9 mouse cellular contexts compared by ENCODE assay signal in the genomic region with DNA sequence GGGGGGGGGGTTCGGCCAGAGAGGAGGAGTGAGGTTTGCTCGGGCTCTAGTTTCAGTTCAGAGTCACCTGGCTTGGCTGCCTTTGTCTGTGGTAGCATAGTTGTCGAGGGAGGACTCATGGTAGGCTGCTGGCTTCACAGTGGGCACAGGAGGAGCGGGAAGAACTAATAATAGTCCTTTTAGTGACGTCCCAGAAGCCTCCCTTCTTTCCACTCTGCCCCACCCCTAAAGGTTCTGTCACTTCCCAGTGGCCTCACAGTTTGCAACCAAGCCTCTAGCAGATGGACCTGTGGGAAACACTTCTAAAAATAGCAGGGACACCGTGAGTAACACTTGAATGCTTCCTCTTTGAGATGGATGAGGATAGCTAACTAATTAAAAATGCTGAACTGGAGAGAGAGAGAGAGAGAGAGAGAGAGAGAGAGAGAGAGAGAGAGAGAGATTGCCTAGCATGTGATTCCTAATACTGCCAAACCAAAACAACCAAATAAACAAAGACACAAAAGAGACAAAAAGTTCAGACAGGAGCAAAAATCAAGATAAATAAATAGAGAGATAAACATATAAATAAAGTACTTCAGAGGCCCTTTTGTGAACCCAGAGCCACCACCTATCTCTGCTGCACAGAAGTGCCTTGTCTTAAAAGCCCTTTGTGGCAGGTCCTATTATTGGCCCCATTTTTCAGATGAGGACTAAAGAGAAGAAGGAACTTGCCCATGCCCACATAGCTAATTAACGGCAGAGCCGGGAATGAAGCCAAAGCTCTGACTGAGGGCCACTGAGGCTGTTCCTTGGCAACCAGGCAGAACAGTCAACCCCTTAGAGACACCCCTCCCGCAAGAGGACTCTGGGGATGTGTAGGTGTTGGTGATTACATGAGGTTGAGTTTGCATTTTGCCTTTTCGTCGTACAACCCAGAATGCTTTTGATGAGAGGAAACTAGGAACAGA. TPM values are rescaled to one million over a fixed set of nuclear protein-coding genes. Genes with fewer than 3 reads are reported as not detected.
DNase-seq lines count a peak whose midpoint lies in the region; ATAC-seq and TF ChIP-seq lines count a peak whose summit lies in the region.
"Had no signal": no experiment of that assay in that cellular context is flagged by ENCODE, and none has a peak within 500 bp of the region (broad histone marks: within the 10 kb centered on the region; RNA-seq: fewer than 3 reads in every experiment).

No protein-coding gene starts in this region.

- 0 out of 2 replicates have a peak, but pooled peaks have one; percentile 28 for TF ChIP-seq POLR2A in heart, adult 2 months (IDR thresholded peaks at IDR 0.05; ENCODE audit: insufficient read depth, low read depth, low read length)

- ATAC-seq in hindbrain, embryonic 14.5 days (ENCODE audit: low FRiP score), result peak; percentile 55; the same call in 1 of the 2 replicates
- peak; percentile 40; the same call in 1 of the 2 replicates for ATAC-seq in monocyte, adult 5-6 weeks (replicated peaks; ENCODE audit: insufficient number of reproducible peaks, low FRiP score, low TSS enrichment, poor library complexity, severe bottlenecking)

- peaks cover 5% of the 10 kb centered on the region for H3K4me1 ChIP-seq in hindbrain, embryonic 14.5 days (replicated peaks; ENCODE audit: control insufficient read depth, insufficient read depth, low read length)
- H3K4me1 ChIP-seq in hindbrain, embryonic 10.5 days (replicated peaks), result peaks cover 13% of the 10 kb centered on the region; the same call in 1 of the 2 replicates
- H3K4me1 ChIP-seq in heart, adult 2 months (ENCODE audit: control insufficient read depth, insufficient read depth, low read length), result peaks cover 2% of the 10 kb centered on the region

- H3K4me2 ChIP-seq in hindbrain, embryonic 14.5 days (replicated peaks), result no peak overlapping the region

- no peak for TF ChIP-seq CTCF in heart, adult 2 months (IDR thresholded peaks at IDR 0.05)

- H3K27ac ChIP-seq in hindbrain, embryonic 14.5 days, result no peak overlapping the region
- no peak overlapping the region for H3K27ac ChIP-seq in hindbrain, embryonic 10.5 days
- H3K27ac ChIP-seq in heart, adult 2 months, result peak overlapping the region; percentile 60

- H3K36me3 ChIP-seq in hindbrain, embryonic 14.5 days (replicated peaks; ENCODE audit: control insufficient read depth, insufficient read depth), result no peaks in the 10 kb centered on the region
- H3K36me3 ChIP-seq in hindbrain, embryonic 10.5 days, result no peaks in the 10 kb centered on the region
- no peaks in the 10 kb centered on the region for H3K36me3 ChIP-seq in heart, adult 2 months (ENCODE audit: control insufficient read depth, insufficient read depth, low read length)

- intact Hi-C loops in heart, adult 2 months (cut with DNase I), result loop anchor here (5.0 kb wide), 2 partner anchors 92 to 103 kb away; no protein-coding TSS in a partner anchor

- DNase-seq in hindbrain, embryonic 14.5 days (ENCODE audit: low spot score), result peak; percentile 52
- DNase-seq in hindbrain, embryonic 10.5 days (ENCODE audit: low spot score), result no peak
- DNase-seq in cerebellum, adult 11-12 months, result peak; percentile 89
- peak; percentile 46 to 70 for DNase-seq in heart, adult 2 months
- peak; percentile 38 for DNase-seq in kidney, postnatal 14 days
- DNase-seq in thymus, postnatal 36 days, result no peak
- DNase-seq in gastrocnemius, postnatal 4 days (ENCODE audit: low spot score in 2 of 2), result no peak

- H3K4me3 ChIP-seq in hindbrain, embryonic 14.5 days (replicated peaks; ENCODE audit: low read length), result no peak overlapping the region
- H3K4me3 ChIP-seq in hindbrain, embryonic 10.5 days, result no peak overlapping the region
- no peak overlapping the region for H3K4me3 ChIP-seq in heart, adult 2 months

- H3K79me2 ChIP-seq in heart, adult 2 months (replicated peaks; ENCODE audit: control insufficient read depth, insufficient read depth, low read length), result no peaks in the 10 kb centered on the region

- H3K27me3 ChIP-seq in hindbrain, embryonic 14.5 days (ENCODE audit: control insufficient read depth, insufficient read depth, low read length), result no peaks in the 10 kb centered on the region
- H3K27me3 ChIP-seq in hindbrain, embryonic 10.5 days (ENCODE audit: insufficient read depth, poor library complexity, severe bottlenecking), result 0 out of 2 replicates have a peak, but pooled peaks cover 4% of the 10 kb centered on the region
- H3K27me3 ChIP-seq in heart, adult 2 months (ENCODE audit: control insufficient read depth, insufficient read depth, low read length), result no peaks in the 10 kb centered on the region

- H3K9ac ChIP-seq in hindbrain, embryonic 14.5 days, result no peak overlapping the region
- H3K9ac ChIP-seq in heart, adult 2 months (ENCODE audit: low read depth, low read length), result no peak overlapping the region

- TF ChIP-seq EP300 in heart, adult 2 months (IDR thresholded peaks at IDR 0.05; ENCODE audit: insufficient read depth, low read depth, low read length), result peak; percentile 74

- WGBS in hindbrain, embryonic 14.5 days, result 35% methylated on average over 11 of the region's 11 CpGs
- WGBS in hindbrain, embryonic 10.5 days, result 49% methylated on average over 11 of the region's 11 CpGs
- 27% methylated on average over 11 of the region's 11 CpGs for WGBS in heart, adult 2 months

- no peaks in the 10 kb centered on the region for H3K9me3 ChIP-seq in hindbrain, embryonic 14.5 days (ENCODE audit: control insufficient read depth, low read length)
- H3K9me3 ChIP-seq in hindbrain, embryonic 10.5 days, result no peaks in the 10 kb centered on the region

RNA-seq across cellular contexts. Expression of gene Serp2, which starts 54.0 kb away (rescaled TPM):
- 217 and 222 TPM in 2 replicates for polyA plus RNA-seq in hindbrain, embryonic 14.5 days (2014; fragmentation: Nextera tagmentation; extraction: Ambion mirVana)
- polyA plus RNA-seq in hindbrain, embryonic 10.5 days (2016; fragmentation: Nextera tagmentation; extraction: Ambion mirVana), result 26.3 and 43.3 TPM in 2 replicates
- under 1 TPM; 0.60 to 0.64 TPM for total RNA-seq in heart, adult 2 months (2021)
- polyA plus RNA-seq in heart, adult 2 months (2012; rRNA removed), result 0.96 and 1.7 TPM in 2 replicates
- total RNA-seq in monocyte, adult 5-6 weeks (2017), result 8.2 TPM in 1 of 3 replicates, not detected in the others
- total RNA-seq in gastrocnemius, postnatal 4 days (2021), result 1 to 10 TPM; 3.2 to 3.8 TPM
- total RNA-seq: CH12.LX had no signal

Comparison
In these comparisons a context has a peak if more than half of its experiments do, and no peak if none do; other contexts are left out.
1. DNase-seq: peak in hindbrain, embryonic 14.5 days (single experiment), cerebellum, adult 11-12 months (single experiment), heart, adult 2 months (2 of 2) and kidney, postnatal 14 days (single experiment); none in hindbrain, embryonic 10.5 days (single experiment), thymus, postnatal 36 days (0 of 2) and gastrocnemius, postnatal 4 days (0 of 2).